Mouse (Mus musculus) thymus, postnatal 36 days (tissue): ENCODE measurements around the gene Ccdc153.

ENCODE experiments used
- DNase-seq, 2 experiments: peaks; one replicate each; pipeline ENCODE4 v3.0.0; 2022; ENCODE audit warnings: mixed read lengths in 2 of 2

The Ccdc153 gene

DNA sequence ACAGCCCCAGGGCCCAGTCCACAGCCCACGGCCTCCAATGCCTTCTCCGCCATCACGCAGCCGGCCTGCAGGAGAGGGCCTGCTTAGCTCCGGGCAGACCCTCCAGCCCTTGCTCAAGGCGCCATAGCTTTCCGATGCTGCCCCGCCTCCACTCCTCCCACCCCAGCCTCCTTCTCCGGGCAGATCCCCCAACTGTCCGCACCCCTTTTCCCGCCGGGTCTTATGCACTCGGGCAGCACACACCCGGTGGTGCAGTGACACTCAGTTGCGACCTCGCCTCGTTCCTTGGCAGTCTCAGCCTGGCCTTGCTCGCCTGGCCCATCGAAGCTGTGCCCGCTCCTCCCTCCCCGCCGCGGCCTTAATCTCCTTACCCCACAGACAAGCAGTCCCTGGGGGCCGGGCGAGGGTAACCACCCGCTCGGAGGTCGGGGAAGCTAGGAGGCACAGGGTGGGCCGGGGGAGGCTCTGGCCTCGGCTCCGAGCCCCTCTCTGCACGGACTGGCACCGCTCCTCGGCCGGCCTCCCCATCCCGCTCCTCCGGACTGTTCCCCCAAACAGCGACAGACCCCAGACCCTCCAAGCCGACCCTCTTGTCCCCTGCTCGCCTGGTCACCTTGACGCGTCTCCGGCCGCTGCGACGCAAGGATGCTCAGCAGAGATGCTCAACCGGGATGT, 47.1 kb downstream of the Ccdc153 start:
- no peak for DNase-seq

DNA sequence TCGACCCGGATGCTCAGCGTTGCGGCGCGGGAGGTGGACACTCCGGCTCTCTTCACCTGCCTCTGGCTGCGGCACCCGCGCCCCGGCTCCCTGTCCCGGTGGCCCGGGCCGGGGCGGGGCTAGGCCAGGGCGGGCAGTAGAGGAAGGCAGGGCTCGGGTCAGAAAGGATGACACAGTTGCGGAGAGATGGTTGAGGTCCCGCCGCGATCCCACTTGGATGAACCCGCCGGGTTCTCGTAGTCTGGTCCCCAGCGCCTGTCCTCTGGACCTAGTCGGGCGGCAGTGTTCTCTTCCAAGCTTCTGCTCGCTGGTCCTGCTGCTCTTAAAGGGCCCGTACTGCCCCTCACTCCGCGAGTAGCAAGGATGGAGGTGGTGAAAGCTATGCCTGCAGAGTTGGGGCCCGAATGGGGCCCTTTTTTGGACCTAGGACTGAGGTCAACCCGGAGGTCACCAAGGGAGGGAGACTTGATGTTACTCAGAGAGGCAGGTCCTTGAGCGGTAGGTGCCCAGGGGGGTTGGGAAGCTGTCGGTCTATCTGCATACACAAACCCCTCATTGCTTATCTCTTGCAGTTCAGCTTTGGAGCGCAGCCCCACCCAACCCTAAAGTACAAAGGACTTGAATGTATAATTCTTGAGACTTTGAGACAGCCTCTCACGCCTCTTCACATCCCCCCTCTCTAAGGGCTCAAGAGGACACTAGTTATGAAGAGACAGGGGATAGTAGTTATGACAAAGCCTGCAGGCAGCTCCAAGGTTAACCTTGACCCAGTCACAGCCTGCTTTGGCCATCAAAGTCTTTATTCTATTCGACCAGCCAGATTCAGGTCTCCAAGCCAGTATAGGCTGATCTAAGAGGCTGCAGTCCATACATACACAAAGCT, 47.8 kb downstream of the Ccdc153 start, which contains the start of gene Abcg4:
Gene Abcg4, minus strand, starts transcription at position 540 of the 883 bp plus-strand sequence.
- no peak for DNase-seq

DNA sequence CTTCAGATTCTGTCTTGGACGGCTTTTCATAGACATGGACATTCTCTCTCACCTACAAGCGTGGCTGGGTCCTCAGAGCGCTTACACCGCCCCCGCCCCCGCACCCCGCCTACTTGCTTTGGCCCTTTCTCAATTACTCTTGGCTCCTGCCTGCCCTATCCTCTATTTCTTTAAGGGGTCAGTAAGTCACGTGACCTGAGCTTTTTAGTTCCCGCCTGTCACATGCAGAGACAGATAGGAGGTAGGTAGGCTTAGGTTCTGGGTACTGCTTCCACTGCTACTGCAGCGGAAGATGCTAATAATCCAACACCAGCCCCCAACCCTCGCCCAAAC, 48.4 kb downstream of the Ccdc153 start:
- no peak for DNase-seq

DNA sequence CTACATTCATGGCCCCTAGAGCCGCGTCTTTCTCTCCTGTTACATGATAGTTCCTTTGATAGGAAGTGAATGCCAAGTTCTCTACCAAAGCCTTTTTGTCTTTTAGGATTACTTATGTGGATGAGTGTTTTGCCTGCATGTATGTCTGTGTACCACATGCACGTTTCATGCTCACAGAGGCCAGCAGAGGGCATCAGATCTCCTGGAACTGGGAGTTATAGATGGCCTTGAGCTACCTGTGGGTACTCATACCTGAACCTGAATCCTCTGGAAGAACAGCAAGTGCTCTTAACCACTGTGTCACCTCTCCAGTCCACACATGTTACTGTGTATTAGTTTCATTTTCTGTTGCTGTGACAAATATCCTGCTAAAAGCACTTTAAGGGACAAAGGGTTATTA, 52.0 kb downstream of the Ccdc153 start:
- DNase-seq: peak; percentile 68 to 70
